Mouse (Mus musculus) kidney, adult 8-10 months (tissue): ENCODE data around the gene Naxe.

Experiments
- DNase-seq, 2 experiments: peaks; one replicate each; pipeline ENCODE4 v3.0.0; 2022

Naxe gene

GRCm38 (mm10) chr3:88057902-88058696 lies at the start of gene Naxe:
TSS of gene Naxe (minus strand) at chr3:88058495.
- peak; percentile 83 to 85 for DNase-seq

- no peak for DNase-seq
These were observed 47.8 kb upstream of the Naxe start for GRCm38 (mm10) chr3:88106126-88106525.

GRCm38 (mm10) chr3:88102611-88103010 lies 44.3 kb upstream of the Naxe start:
- DNase-seq: peak; percentile 23 to 33

GRCm38 (mm10) chr3:88102196-88102595 lies 43.9 kb upstream of the Naxe start:
- peak in 1 of 2 experiments; percentile 27 for DNase-seq

GRCm38 (mm10) chr3:88101736-88102135 lies 43.4 kb upstream of the Naxe start:
- DNase-seq: no peak

- no peak for DNase-seq
These were observed 42.0 kb upstream of the Naxe start for GRCm38 (mm10) chr3:88100251-88100650.

GRCm38 (mm10) chr3:88097666-88098065 lies 39.4 kb upstream of the Naxe start:
- no peak for DNase-seq

GRCm38 (mm10) chr3:88094126-88094525 lies 35.8 kb upstream of the Naxe start:
- no peak for DNase-seq

- no peak for DNase-seq
These were observed 32.3 kb upstream of the Naxe start for GRCm38 (mm10) chr3:88090616-88091015.

GRCm38 (mm10) chr3:88090106-88090505 lies 31.8 kb upstream of the Naxe start:
- no peak for DNase-seq

- peak; percentile 11 to 26 for DNase-seq
These were observed 29.4 kb upstream of the Naxe start for GRCm38 (mm10) chr3:88087688-88088087.

GRCm38 (mm10) chr3:88085459-88085858 lies 27.2 kb upstream of the Naxe start:
- no peak for DNase-seq

GRCm38 (mm10) chr3:88084001-88084400 lies 25.7 kb upstream of the Naxe start:
- DNase-seq: no peak

- DNase-seq: no peak
These were observed 24.4 kb upstream of the Naxe start for GRCm38 (mm10) chr3:88082663-88083062.

GRCm38 (mm10) chr3:88082224-88082618 lies 23.9 kb upstream of the Naxe start:
- no peak for DNase-seq

- DNase-seq: peak; percentile 86 to 88
These were observed 23.3 kb upstream of the Naxe start, which contains the start of gene Iqgap3 for GRCm38 (mm10) chr3:88081345-88082223. TSS of gene Iqgap3 (plus strand) at chr3:88081971.

GRCm38 (mm10) chr3:88078204-88078603 lies 19.9 kb upstream of the Naxe start, which contains the start of gene Ttc24:
TSS of gene Ttc24 (minus strand) at chr3:88078304.
- DNase-seq: no peak

- no peak for DNase-seq
These were observed 19.1 kb upstream of the Naxe start for GRCm38 (mm10) chr3:88077441-88077840.

- no peak for DNase-seq
These were observed 16.5 kb upstream of the Naxe start for GRCm38 (mm10) chr3:88074766-88075165.

- no peak for DNase-seq
These were observed 16.1 kb upstream of the Naxe start for GRCm38 (mm10) chr3:88074351-88074750.

- DNase-seq: no peak
These were observed 15.3 kb upstream of the Naxe start for GRCm38 (mm10) chr3:88073631-88074030.

- DNase-seq: peak; percentile 75 to 93
These were observed 13.5 kb upstream of the Naxe start for GRCm38 (mm10) chr3:88071783-88072182.

- no peak for DNase-seq
These were observed 10.1 kb upstream of the Naxe start for GRCm38 (mm10) chr3:88068386-88068785.

- no peak for DNase-seq
These were observed 1.3 kb downstream of the Naxe start for GRCm38 (mm10) chr3:88057030-88057429.
